Mouse (Mus musculus): ENCODE data around the gene Cox8a. TPM values are rescaled to one million over a fixed set of nuclear protein-coding genes. Genes with fewer than 3 reads are reported as not detected.
A peak's percentile ranks its signal among the peaks of the same experiment; 100 is the strongest.

The Cox8a gene
- polyA plus RNA-seq, 1 experiment from 2014 or later: 676 TPM

GRCm38 (mm10) chr19:7196741-7197270 lies 20.6 kb downstream of the Cox8a start:
- ATAC-seq (ENCODE audit: insufficient number of reproducible peaks, low FRiP score, low TSS enrichment, low read depth): no peak
- Histone ChIP-seq H3K27me3 (no peaks in the 10 kb centered on the region), H3K4me1 (peaks cover 30% of the 10 kb centered on the region), H3K9me3 (no peaks in the 10 kb centered on the region), H3K9ac (no peak overlapping the region), H3K36me3 (peaks cover 50% of the 10 kb centered on the region), H3K4me3 (no peak overlapping the region), H3K4me2 (no peak overlapping the region), H3K27ac (no peak overlapping the region)
- WGBS: 19% methylated on average over 17 of the region's 17 CpGs

DNA sequence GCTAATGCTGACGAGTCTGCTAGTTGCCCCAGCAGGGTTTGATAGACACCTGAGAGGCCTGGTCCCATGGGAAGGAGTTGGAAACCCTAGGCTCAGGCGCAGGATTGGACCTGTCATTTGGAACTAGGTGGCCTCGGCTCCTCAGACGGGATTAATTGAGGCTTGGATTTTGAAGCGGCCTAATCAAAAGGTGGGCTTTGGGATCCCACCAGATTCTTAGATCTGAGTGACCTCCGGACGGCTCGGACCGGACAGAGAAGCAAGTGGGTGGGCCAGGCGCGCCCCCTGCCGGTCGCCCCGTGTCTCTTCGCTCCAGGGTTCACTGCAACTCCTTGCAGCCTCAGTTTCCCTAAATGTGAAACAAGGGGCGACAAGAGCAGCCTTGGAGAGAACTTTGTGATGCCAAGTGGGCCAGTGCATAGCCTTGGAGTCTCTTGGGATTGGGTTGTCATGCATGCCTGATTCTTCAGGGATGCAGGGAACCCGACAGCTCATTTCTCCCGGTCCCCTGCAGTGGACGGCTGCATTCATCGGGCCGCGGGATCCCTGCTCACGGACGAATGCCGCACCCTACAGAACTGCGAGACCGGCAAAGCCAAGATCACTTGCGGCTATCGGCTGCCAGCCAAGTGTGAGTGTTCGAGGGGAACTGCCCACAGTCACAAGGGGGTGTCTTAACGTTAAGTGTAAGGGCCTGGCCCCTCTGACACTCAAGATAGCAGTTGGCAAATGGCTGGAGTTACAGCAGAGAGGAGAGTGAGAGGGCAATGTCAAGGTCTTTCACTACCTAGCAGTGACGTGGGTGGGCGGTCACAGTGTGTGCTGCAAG lies 21.3 kb downstream of the Cox8a start:
- H3K4me1 ChIP-seq: peaks cover 33% of the 10 kb centered on the region
- H3K36me3 ChIP-seq: peaks cover 43% of the 10 kb centered on the region
- no peak overlapping the region for H3K9ac ChIP-seq
- H3K27me3 ChIP-seq: no peaks in the 10 kb centered on the region
- ATAC-seq (ENCODE audit: insufficient number of reproducible peaks, low FRiP score, low TSS enrichment, low read depth): peak; percentile 1; the same call in 1 of the 2 replicates
- H3K4me2 ChIP-seq: no peak overlapping the region
- H3K4me3 ChIP-seq: no peak overlapping the region
- H3K9me3 ChIP-seq: no peaks in the 10 kb centered on the region
- H3K27ac ChIP-seq: no peak overlapping the region
- WGBS: 17% methylated on average over 33 of the region's 33 CpGs

GRCm38 (mm10) chr19:7192561-7192967 lies 24.9 kb downstream of the Cox8a start:
- Histone ChIP-seq H3K4me1 (peaks cover 33% of the 10 kb centered on the region), H3K9me3 (no peaks in the 10 kb centered on the region), H3K27ac (no peak overlapping the region), H3K36me3 (peaks cover 8% of the 10 kb centered on the region), H3K4me3 (no peak overlapping the region), H3K27me3 (0 out of 2 replicates have a peak, but pooled peaks cover 14% of the 10 kb centered on the region), H3K9ac (no peak overlapping the region), H3K4me2 (no peak overlapping the region)
- no peak for ATAC-seq (ENCODE audit: insufficient number of reproducible peaks, low FRiP score, low TSS enrichment, low read depth)
- WGBS: 47% methylated on average over 2 of the region's 2 CpGs

DNA sequence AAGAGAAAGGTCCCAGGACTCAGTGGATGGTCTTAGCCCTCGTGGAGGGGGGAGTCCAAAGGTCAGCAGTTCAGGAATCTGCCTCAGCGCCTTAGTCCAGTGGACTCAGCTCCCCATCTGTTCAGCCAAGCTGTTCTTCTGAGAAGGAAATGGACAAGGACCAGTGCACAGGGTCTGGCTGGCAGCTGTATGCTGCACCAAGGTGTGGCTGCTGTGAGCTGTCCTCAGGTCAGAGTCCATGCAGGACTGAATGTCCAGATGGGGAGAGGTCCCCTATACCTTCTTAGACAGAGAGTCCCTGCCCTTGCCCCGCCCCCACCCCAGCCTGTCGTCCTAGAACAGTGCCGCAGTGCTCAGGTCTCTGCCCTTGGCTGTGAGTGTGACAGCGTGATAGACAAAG lies 25.8 kb downstream of the Cox8a start:
- no peak for ATAC-seq (ENCODE audit: insufficient number of reproducible peaks, low FRiP score, low TSS enrichment, low read depth)
- no peak overlapping the region for H3K4me2 ChIP-seq
- no peaks in the 10 kb centered on the region for H3K36me3 ChIP-seq
- H3K27ac ChIP-seq: no peak overlapping the region
- no peak overlapping the region for H3K9ac ChIP-seq
- H3K9me3 ChIP-seq: no peaks in the 10 kb centered on the region
- H3K27me3 ChIP-seq: peaks cover 20% of the 10 kb centered on the region; the same call in 1 of the 2 replicates
- no peak overlapping the region for H3K4me3 ChIP-seq
- WGBS: 43% methylated on average over 6 of the region's 6 CpGs
- H3K4me1 ChIP-seq: peaks cover 32% of the 10 kb centered on the region

- no peaks in the 10 kb centered on the region for H3K9me3 ChIP-seq
- no peak overlapping the region for H3K4me3 ChIP-seq
- no peak overlapping the region for H3K4me2 ChIP-seq
- no peak for ATAC-seq (ENCODE audit: insufficient number of reproducible peaks, low FRiP score, low TSS enrichment, low read depth)
- H3K27me3 ChIP-seq: peaks cover 26% of the 10 kb centered on the region
- H3K4me1 ChIP-seq: peaks cover 32% of the 10 kb centered on the region
- no peaks in the 10 kb centered on the region for H3K36me3 ChIP-seq
- WGBS: 45% methylated on average over 5 of the region's 5 CpGs
- H3K27ac ChIP-seq: no peak overlapping the region
- H3K9ac ChIP-seq: no peak overlapping the region
Measured at GRCm38 (mm10) chr19:7190986-7191385, 26.4 kb downstream of the Cox8a start.

- Histone ChIP-seq H3K9ac (no peak overlapping the region), H3K36me3 (no peaks in the 10 kb centered on the region), H3K9me3 (no peaks in the 10 kb centered on the region), H3K4me3 (no peak overlapping the region), H3K4me2 (no peak overlapping the region), H3K4me1 (peaks cover 34% of the 10 kb centered on the region), H3K27ac (no peak overlapping the region), H3K27me3 (peaks cover 31% of the 10 kb centered on the region)
- no peak for ATAC-seq (ENCODE audit: insufficient number of reproducible peaks, low FRiP score, low TSS enrichment, low read depth)
- 84% methylated on average over 4 of the region's 4 CpGs for WGBS
Measured at GRCm38 (mm10) chr19:7189026-7189425, 28.4 kb downstream of the Cox8a start.

DNA sequence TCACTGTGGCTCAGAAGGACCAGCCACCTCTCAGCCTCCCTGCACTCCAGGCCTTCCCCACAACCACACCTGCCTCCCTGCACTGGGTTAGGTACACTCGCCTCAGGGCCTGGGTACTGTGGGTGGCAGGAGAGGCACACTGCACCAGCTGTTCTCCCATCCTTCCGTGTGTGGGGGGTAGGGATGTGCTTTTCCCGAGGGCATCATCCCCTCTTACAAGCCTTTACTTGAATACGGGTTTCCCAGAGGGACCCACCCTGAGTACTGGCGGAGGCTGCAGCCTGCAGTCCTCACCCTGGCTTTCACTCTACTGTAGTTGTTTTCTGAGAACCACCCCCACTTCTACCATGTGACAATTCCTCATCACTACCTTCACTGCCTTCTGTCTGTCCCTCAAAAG lies 30.3 kb downstream of the Cox8a start:
- H3K27me3 ChIP-seq: peaks cover 31% of the 10 kb centered on the region
- no peaks in the 10 kb centered on the region for H3K9me3 ChIP-seq
- H3K4me3 ChIP-seq: no peak overlapping the region
- no peak overlapping the region for H3K4me2 ChIP-seq
- H3K36me3 ChIP-seq: no peaks in the 10 kb centered on the region
- H3K27ac ChIP-seq: no peak overlapping the region
- peaks cover 51% of the 10 kb centered on the region for H3K4me1 ChIP-seq
- no peak for ATAC-seq (ENCODE audit: insufficient number of reproducible peaks, low FRiP score, low TSS enrichment, low read depth)
- no peak overlapping the region for H3K9ac ChIP-seq
- WGBS: 46% methylated on average over 5 of the region's 5 CpGs

GRCm38 (mm10) chr19:7185715-7186291 lies 31.6 kb downstream of the Cox8a start:
- H3K27ac ChIP-seq: no peak overlapping the region
- WGBS: 18% methylated on average over 18 of the region's 18 CpGs
- no peak for ATAC-seq (ENCODE audit: insufficient number of reproducible peaks, low FRiP score, low TSS enrichment, low read depth)
- peaks cover 54% of the 10 kb centered on the region for H3K4me1 ChIP-seq
- H3K4me2 ChIP-seq: no peak overlapping the region
- no peak overlapping the region for H3K4me3 ChIP-seq
- H3K9ac ChIP-seq: no peak overlapping the region
- H3K36me3 ChIP-seq: no peaks in the 10 kb centered on the region
- H3K27me3 ChIP-seq: peaks cover 34% of the 10 kb centered on the region
- H3K9me3 ChIP-seq: no peaks in the 10 kb centered on the region

DNA sequence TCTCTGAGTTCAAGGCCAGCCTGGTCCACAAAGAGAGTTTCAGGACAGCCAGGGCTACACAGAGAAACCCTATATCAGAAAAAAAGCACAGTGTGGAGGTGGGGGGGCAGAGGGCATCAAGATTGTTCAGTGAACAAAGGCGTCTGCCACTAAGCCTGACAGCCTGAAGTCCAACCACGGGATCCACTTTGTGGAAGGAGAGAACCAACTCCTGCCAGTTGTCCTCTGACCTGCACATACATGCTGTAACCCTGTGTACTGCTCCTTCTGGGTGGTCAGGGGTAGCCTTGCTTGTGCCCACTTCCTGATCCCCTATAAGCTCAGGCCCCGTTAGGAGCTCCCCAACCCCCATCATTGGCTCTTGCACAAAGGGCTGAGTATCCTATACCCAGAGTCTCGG lies 32.4 kb downstream of the Cox8a start:
- Histone ChIP-seq H3K9me3 (no peaks in the 10 kb centered on the region), H3K4me3 (no peak overlapping the region), H3K27me3 (peaks cover 35% of the 10 kb centered on the region), H3K36me3 (no peaks in the 10 kb centered on the region), H3K27ac (no peak overlapping the region), H3K4me2 (no peak overlapping the region), H3K4me1 (peaks cover 58% of the 10 kb centered on the region), H3K9ac (no peak overlapping the region)
- no peak for ATAC-seq (ENCODE audit: insufficient number of reproducible peaks, low FRiP score, low TSS enrichment, low read depth)
- 50% methylated on average over 4 of the region's 4 CpGs for WGBS

- H3K36me3 ChIP-seq: no peaks in the 10 kb centered on the region
- H3K4me2 ChIP-seq: no peak overlapping the region
- no peak for ATAC-seq (ENCODE audit: insufficient number of reproducible peaks, low FRiP score, low TSS enrichment, low read depth)
- 38% methylated on average over 11 of the region's 11 CpGs for WGBS
- no peak overlapping the region for H3K9ac ChIP-seq
- no peaks in the 10 kb centered on the region for H3K9me3 ChIP-seq
- H3K27me3 ChIP-seq: peaks cover 28% of the 10 kb centered on the region
- H3K4me1 ChIP-seq: peaks cover 67% of the 10 kb centered on the region
- H3K4me3 ChIP-seq: no peak overlapping the region
- no peak overlapping the region; the same call in 1 of the 2 replicates for H3K27ac ChIP-seq
Measured at GRCm38 (mm10) chr19:7183419-7183818, 34.0 kb downstream of the Cox8a start.

DNA sequence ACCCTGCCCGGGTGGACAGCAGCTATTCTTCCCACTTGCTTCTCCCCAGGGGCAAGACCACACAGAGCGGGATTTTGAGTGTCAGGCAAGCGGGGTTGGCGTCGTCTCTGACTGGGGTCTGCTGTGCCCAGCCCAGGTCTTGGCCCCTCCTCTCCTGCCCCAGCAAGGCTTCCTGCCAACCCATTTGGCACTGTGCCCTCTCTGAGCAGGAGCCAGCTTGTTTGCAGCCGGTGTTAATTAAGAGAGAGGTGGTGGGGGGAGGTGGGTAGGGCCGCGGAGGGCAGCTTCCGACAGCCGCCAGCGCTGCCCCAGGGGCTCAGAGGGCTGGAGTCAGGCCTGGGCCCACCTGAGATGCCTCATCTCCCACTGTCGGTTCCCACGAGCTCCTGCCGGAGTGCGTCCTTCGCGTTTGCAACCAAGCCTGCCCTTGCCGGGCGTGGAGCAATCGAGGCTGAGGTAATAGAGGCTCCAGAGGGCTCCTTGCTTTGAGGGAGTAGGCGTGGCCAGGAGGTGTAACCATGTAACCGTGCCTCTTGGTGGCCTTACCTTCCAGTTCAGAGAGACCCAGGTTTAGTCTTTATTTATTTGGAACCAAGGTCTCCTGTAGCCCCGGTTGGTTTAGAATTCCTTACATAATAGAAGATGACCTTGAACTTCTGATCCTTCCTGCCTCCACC lies 35.0 kb downstream of the Cox8a start:
- Histone ChIP-seq H3K27ac (peak overlapping the region; percentile 17), H3K4me2 (peak overlapping the region; percentile 35), H3K9ac (0 out of 2 replicates have a peak overlapping the region, but pooled peaks have one; percentile 18), H3K9me3 (no peaks in the 10 kb centered on the region), H3K36me3 (no peaks in the 10 kb centered on the region), H3K4me3 (peak overlapping the region; percentile 5; the same call in 1 of the 2 replicates), H3K27me3 (peaks cover 23% of the 10 kb centered on the region), H3K4me1 (peaks cover 70% of the 10 kb centered on the region)
- peak; percentile 46; the same call in 1 of the 2 replicates for ATAC-seq (ENCODE audit: insufficient number of reproducible peaks, low FRiP score, low TSS enrichment, low read depth)
- 7% methylated on average over 23 of the region's 23 CpGs for WGBS

DNA sequence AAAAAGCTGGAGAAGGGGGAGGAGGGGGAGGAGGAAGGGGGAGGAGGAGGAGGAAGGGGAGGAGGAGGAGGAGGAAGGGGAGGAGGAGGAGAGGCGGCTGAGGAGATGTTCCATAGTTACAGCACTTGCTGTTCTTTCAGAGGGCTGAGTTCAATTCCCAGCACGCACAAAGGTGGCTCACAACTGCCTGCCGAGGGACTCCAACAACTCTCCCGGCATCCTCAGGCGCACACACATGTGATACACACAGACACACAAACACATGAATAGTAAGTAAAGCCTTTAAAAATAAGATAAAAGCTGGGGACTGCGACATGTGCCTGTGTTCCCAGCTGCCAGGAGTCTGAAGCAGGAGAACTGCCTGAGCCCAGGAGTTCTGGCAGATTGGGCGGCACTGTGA lies 35.9 kb downstream of the Cox8a start:
- Histone ChIP-seq H3K27me3 (peaks cover 17% of the 10 kb centered on the region), H3K27ac (no peak overlapping the region), H3K4me3 (no peak overlapping the region), H3K9me3 (no peaks in the 10 kb centered on the region), H3K36me3 (no peaks in the 10 kb centered on the region), H3K9ac (no peak overlapping the region), H3K4me1 (peaks cover 69% of the 10 kb centered on the region), H3K4me2 (no peak overlapping the region)
- no peak for ATAC-seq (ENCODE audit: insufficient number of reproducible peaks, low FRiP score, low TSS enrichment, low read depth)
- 61% methylated on average over 7 of the region's 7 CpGs for WGBS
